Mouse (Mus musculus): ENCODE data around the gene Arhgef3. TPM values are rescaled to one million over a fixed set of nuclear protein-coding genes. Genes with fewer than 3 reads are reported as not detected.

The Arhgef3 gene
- total and polyA plus RNA-seq, 3 experiments: 6.7 to 15.2 (median 11.9) TPM

DNA sequence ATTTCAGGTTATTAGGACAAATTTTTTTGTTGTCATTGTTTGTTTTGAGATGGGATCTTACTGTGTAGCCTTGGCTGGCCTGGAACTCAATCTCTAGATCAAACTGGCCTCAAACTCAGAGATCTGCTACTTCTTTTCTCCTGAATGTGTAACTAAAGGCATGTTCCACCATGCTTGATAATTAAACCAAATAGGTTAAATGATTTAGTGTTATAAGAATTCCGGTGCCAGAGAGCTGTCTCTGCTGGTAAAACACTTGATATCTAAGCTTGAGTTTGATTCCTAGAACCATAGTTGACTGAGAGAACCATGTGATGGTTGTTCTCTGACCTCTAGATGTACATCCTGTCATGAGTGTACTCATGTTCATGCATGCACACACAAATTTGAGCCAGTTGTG, 321.4 kb downstream of the Arhgef3 start:
- DNase-seq (ENCODE audit: low spot score) (no peak), ATAC-seq (ENCODE audit: extremely low read depth, insufficient number of reproducible peaks, low FRiP score, poor library complexity, severe bottlenecking) (no peak)
- peaks cover 56% of the 10 kb centered on the region for H3K36me3 ChIP-seq (replicated peaks)
- no peak for TF ChIP-seq POLR2AphosphoS5 (IDR thresholded peaks at IDR 0.05; ENCODE audit: insufficient replicate concordance, low read depth, low read length)
- TF ChIP-seq GATA2 (IDR thresholded peaks at IDR 0.05; ENCODE audit: borderline replicate concordance, low read depth, low read length): no peak
- TF ChIP-seq CTCF (IDR thresholded peaks at IDR 0.05; ENCODE audit: low read depth, low read length): no peak
- no peak for TF ChIP-seq TAL1 (conservative IDR thresholded peaks at IDR 0.05; ENCODE audit: low read depth, low read length)
- no peak for TF ChIP-seq GATA1 (IDR thresholded peaks at IDR 0.05; ENCODE audit: borderline replicate concordance, low read length)
- H3K4me1 ChIP-seq (ENCODE audit: insufficient read depth, low read depth, low read length): peaks cover 23% of the 10 kb centered on the region
- H3K27me3 ChIP-seq (ENCODE audit: insufficient read depth, low read length): no peaks in the 10 kb centered on the region
- no peak overlapping the region for H3K4me3 ChIP-seq (ENCODE audit: low read depth, low read length)
- no peaks in the 10 kb centered on the region for H3K9me3 ChIP-seq (replicated peaks)

DNA sequence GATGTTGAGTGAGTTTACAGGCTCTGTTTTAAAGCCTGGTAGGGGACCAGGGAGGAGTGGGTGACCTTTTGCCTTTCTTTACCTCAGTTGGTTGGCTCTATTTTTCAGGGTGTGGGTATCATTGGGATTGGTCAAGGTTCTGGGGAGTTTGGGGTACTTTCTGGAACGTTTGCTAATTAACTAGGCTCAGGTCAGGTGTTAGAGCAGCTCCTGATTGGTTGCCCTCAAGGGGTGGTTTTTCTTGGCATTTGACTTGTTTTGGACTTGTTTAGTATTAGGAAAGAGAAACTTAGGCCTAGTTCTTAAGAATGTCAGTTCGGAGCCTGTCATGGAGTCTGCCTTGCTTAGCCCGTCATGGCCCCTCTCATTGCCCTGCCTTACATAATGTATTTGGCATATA, 322.1 kb downstream of the Arhgef3 start:
- no peak for TF ChIP-seq TAL1 (conservative IDR thresholded peaks at IDR 0.05; ENCODE audit: low read depth, low read length)
- TF ChIP-seq POLR2AphosphoS5 (IDR thresholded peaks at IDR 0.05; ENCODE audit: insufficient replicate concordance, low read depth, low read length): no peak
- no peak for TF ChIP-seq GATA1 (IDR thresholded peaks at IDR 0.05; ENCODE audit: borderline replicate concordance, low read length)
- TF ChIP-seq CTCF (IDR thresholded peaks at IDR 0.05; ENCODE audit: low read depth, low read length): no peak
- no peak for TF ChIP-seq GATA2 (IDR thresholded peaks at IDR 0.05; ENCODE audit: borderline replicate concordance, low read depth, low read length)
- Histone ChIP-seq H3K27me3 (ENCODE audit: insufficient read depth, low read length) (no peaks in the 10 kb centered on the region), H3K9me3 (replicated peaks) (no peaks in the 10 kb centered on the region), H3K36me3 (replicated peaks) (peaks cover 52% of the 10 kb centered on the region), H3K4me3 (ENCODE audit: low read depth, low read length) (no peak overlapping the region), H3K4me1 (ENCODE audit: insufficient read depth, low read depth, low read length) (peaks cover 23% of the 10 kb centered on the region)
- no peak for DNase-seq (ENCODE audit: low spot score)
- no peak for ATAC-seq (ENCODE audit: extremely low read depth, insufficient number of reproducible peaks, low FRiP score, poor library complexity, severe bottlenecking)

DNA sequence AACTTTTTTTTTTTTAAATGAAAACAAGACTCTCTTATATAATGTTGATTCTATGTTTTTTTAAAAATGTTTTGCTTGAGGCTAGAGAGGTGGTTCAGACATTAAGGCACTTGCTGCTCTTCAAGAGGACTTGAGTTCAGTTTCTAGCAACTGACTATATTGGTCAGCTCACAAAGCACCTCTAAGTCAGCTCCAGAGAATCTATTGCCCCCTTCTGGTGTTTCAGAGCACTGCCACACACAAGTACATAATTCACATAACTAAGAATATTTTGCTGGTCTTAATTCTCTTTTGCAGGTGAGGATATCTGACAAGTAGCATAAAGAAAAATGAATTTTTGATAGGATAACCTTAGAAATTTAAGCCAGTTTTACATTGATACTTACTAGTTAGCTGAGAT, 326.2 kb downstream of the Arhgef3 start:
- peaks cover 61% of the 10 kb centered on the region for H3K36me3 ChIP-seq (replicated peaks)

DNA sequence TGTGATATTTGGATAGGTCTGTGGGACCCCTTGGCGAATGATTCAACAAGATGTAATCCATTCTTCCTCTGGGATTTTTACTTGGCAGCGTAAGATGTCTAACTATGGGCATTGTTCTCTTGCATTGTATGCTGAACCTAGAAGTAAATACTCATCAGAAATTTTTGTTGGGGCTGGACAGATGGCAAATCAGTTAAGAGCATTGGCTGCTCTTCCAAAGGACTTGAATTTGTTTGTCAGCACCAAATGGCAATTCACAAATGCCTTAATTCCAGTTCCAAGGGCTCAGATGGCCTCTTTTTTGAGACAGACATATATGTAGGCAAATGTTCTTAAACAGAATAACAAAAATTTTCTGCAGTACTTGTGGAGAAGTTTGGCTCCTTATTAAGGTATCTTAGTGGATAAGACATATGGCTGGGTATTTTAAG, 330.2 kb downstream of the Arhgef3 start:
- Histone ChIP-seq H3K4me3 (ENCODE audit: low read depth, low read length) (no peak overlapping the region), H3K36me3 (replicated peaks) (peaks cover 74% of the 10 kb centered on the region), H3K27me3 (ENCODE audit: insufficient read depth, low read length) (no peaks in the 10 kb centered on the region), H3K9me3 (replicated peaks) (no peaks in the 10 kb centered on the region), H3K4me1 (ENCODE audit: insufficient read depth, low read depth, low read length) (peaks cover 2% of the 10 kb centered on the region; the same call in 1 of the 2 replicates)
- DNase-seq (ENCODE audit: low spot score) (no peak), ATAC-seq (ENCODE audit: extremely low read depth, insufficient number of reproducible peaks, low FRiP score, poor library complexity, severe bottlenecking) (no peak)
- TF ChIP-seq CTCF (IDR thresholded peaks at IDR 0.05; ENCODE audit: low read depth, low read length): no peak
- TF ChIP-seq TAL1 (conservative IDR thresholded peaks at IDR 0.05; ENCODE audit: low read depth, low read length): no peak
- TF ChIP-seq POLR2AphosphoS5 (IDR thresholded peaks at IDR 0.05; ENCODE audit: insufficient replicate concordance, low read depth, low read length): no peak
- no peak for TF ChIP-seq GATA2 (IDR thresholded peaks at IDR 0.05; ENCODE audit: borderline replicate concordance, low read depth, low read length)
- TF ChIP-seq GATA1 (IDR thresholded peaks at IDR 0.05; ENCODE audit: borderline replicate concordance, low read length): no peak

More for the DNA sequence above, 326.2 kb downstream of the Arhgef3 start:
- H3K27me3 ChIP-seq (ENCODE audit: insufficient read depth, low read length): no peaks in the 10 kb centered on the region
- TF ChIP-seq POLR2AphosphoS5 (IDR thresholded peaks at IDR 0.05; ENCODE audit: insufficient replicate concordance, low read depth, low read length) (no peak), TAL1 (conservative IDR thresholded peaks at IDR 0.05; ENCODE audit: low read depth, low read length) (no peak), GATA2 (IDR thresholded peaks at IDR 0.05; ENCODE audit: borderline replicate concordance, low read depth, low read length) (no peak), GATA1 (IDR thresholded peaks at IDR 0.05; ENCODE audit: borderline replicate concordance, low read length) (no peak), CTCF (IDR thresholded peaks at IDR 0.05; ENCODE audit: low read depth, low read length) (no peak)
- no peaks in the 10 kb centered on the region for H3K9me3 ChIP-seq (replicated peaks)
- H3K4me1 ChIP-seq (ENCODE audit: insufficient read depth, low read depth, low read length): peaks cover 9% of the 10 kb centered on the region; the same call in 1 of the 2 replicates
- no peak overlapping the region for H3K4me3 ChIP-seq (ENCODE audit: low read depth, low read length)
- DNase-seq (ENCODE audit: low spot score) (no peak), ATAC-seq (ENCODE audit: extremely low read depth, insufficient number of reproducible peaks, low FRiP score, poor library complexity, severe bottlenecking) (no peak)

GRCm38 (mm10) chr14:27446963-27447362, 332.3 kb downstream of the Arhgef3 start:
- Histone ChIP-seq H3K9me3 (replicated peaks) (no peaks in the 10 kb centered on the region), H3K4me3 (ENCODE audit: low read depth, low read length) (no peak overlapping the region), H3K4me1 (ENCODE audit: insufficient read depth, low read depth, low read length) (peaks cover 2% of the 10 kb centered on the region; the same call in 1 of the 2 replicates), H3K27me3 (ENCODE audit: insufficient read depth, low read length) (no peaks in the 10 kb centered on the region), H3K36me3 (replicated peaks) (peaks cover 68% of the 10 kb centered on the region)
- TF ChIP-seq GATA2 (IDR thresholded peaks at IDR 0.05; ENCODE audit: borderline replicate concordance, low read depth, low read length): no peak
- no peak for TF ChIP-seq POLR2AphosphoS5 (IDR thresholded peaks at IDR 0.05; ENCODE audit: insufficient replicate concordance, low read depth, low read length)
- TF ChIP-seq TAL1 (conservative IDR thresholded peaks at IDR 0.05; ENCODE audit: low read depth, low read length): no peak
- TF ChIP-seq CTCF (IDR thresholded peaks at IDR 0.05; ENCODE audit: low read depth, low read length): no peak
- TF ChIP-seq GATA1 (IDR thresholded peaks at IDR 0.05; ENCODE audit: borderline replicate concordance, low read length): no peak
- ATAC-seq (ENCODE audit: extremely low read depth, insufficient number of reproducible peaks, low FRiP score, poor library complexity, severe bottlenecking) (no peak), DNase-seq (ENCODE audit: low spot score) (no peak)

Other genes with a start within 250 kb of the Arhgef3 start
- not detected in 2 replicates for gene Asb14, start 220.3 kb upstream of the Arhgef3 start, total RNA-seq (2014; fragmentation: Nextera tagmentation)
- gene Asb14, start 220.3 kb upstream of the Arhgef3 start, total RNA-seq (2017): 0.16 TPM in 1 of 2 replicates, not detected in the other
- not detected in 2 replicates for gene Asb14, start 220.3 kb upstream of the Arhgef3 start, polyA plus RNA-seq (2012)
- 21.4 and 32.8 TPM in 2 replicates for gene Appl1, start 143.7 kb upstream of the Arhgef3 start, total RNA-seq (2014; fragmentation: Nextera tagmentation)
- gene Appl1, start 143.7 kb upstream of the Arhgef3 start, total RNA-seq (2017): 8.0 and 10.0 TPM in 2 replicates
- 1.1 and 1.9 TPM in 2 replicates for gene Appl1, start 143.7 kb upstream of the Arhgef3 start, polyA plus RNA-seq (2012)
- gene Hesx1, start 120.5 kb upstream of the Arhgef3 start, total RNA-seq (2014; fragmentation: Nextera tagmentation): not detected in 2 replicates
- gene Hesx1, start 120.5 kb upstream of the Arhgef3 start, total RNA-seq (2017): 0.41 TPM in 1 of 2 replicates, not detected in the other
- not detected in 2 replicates for gene Hesx1, start 120.5 kb upstream of the Arhgef3 start, polyA plus RNA-seq (2012)
- gene Il17rd, start 76.0 kb upstream of the Arhgef3 start, total RNA-seq (2014; fragmentation: Nextera tagmentation): not detected in 2 replicates
- 0.06 and 0.11 TPM in 2 replicates for gene Il17rd, start 76.0 kb upstream of the Arhgef3 start, total RNA-seq (2017)
- gene Il17rd, start 76.0 kb upstream of the Arhgef3 start, polyA plus RNA-seq (2012): not detected in 2 replicates

Data from G1E (cell line).